Mouse (Mus musculus) hindbrain, embryonic 13.5 days (tissue): ENCODE data around the gene Timm17b. TPM values are rescaled to one million over a fixed set of nuclear protein-coding genes. Genes with fewer than 3 reads are reported as not detected.
A peak's percentile ranks its signal among the peaks of the same experiment; 100 is the strongest.
"Not testable (repeated sequence)": the region's sequence is repeated elsewhere in the genome, so short reads cannot be mapped to it uniquely, and the experiment has no call there.

Experiments
- ATAC-seq: fragments of 200-750 bp; cut with Nextera tagmentation; 2 replicates; pipeline ENCODE4 v1.8.0; 2017; ENCODE audit warnings: moderate TSS enrichment; ENCODE audit not compliant: low FRiP score
- H3K27ac ChIP-seq: fragments of 300-500 bp; sonication (generic); 2 replicates; pipeline ENCODE4 v1.5.1; 2015; ENCODE audit warnings: inconsistent platforms, mild to moderate bottlenecking, moderate library complexity
- H3K27me3 ChIP-seq: fragments of 300-500 bp; sonication (generic); 2 replicates; pipeline ENCODE4 v1.6.1; 2015; ENCODE audit warnings: mild to moderate bottlenecking, inconsistent platforms
- H3K36me3 ChIP-seq: fragments of 300-500 bp; sonication (generic); 2 replicates; pipeline ENCODE4 v1.6.1; 2015; ENCODE audit warnings: mild to moderate bottlenecking, inconsistent platforms
- H3K4me1 ChIP-seq: fragments of 300-500 bp; sonication (generic); replicated peaks from 2 replicates; pipeline ENCODE4 v1.6.1; 2015; ENCODE audit warnings: inconsistent platforms
- H3K4me2 ChIP-seq: fragments of 300-500 bp; sonication (generic); 2 replicates; pipeline ENCODE4 v1.6.1; 2015; ENCODE audit warnings: inconsistent platforms, mild to moderate bottlenecking, moderate library complexity
- H3K4me3 ChIP-seq: fragments of 300-500 bp; sonication (generic); 2 replicates; pipeline ENCODE4 v1.5.1; 2015; ENCODE audit warnings: mild to moderate bottlenecking, inconsistent platforms
- H3K9ac ChIP-seq: fragments of 300-500 bp; sonication (generic); 2 replicates; pipeline ENCODE4 v1.6.1; 2015; ENCODE audit warnings: mild to moderate bottlenecking, inconsistent platforms
- H3K9me3 ChIP-seq: fragments of 300-500 bp; sonication (generic); 2 replicates; pipeline ENCODE4 v1.6.1; 2016; ENCODE audit warnings: inconsistent platforms
- WGBS: fragments of 180-500 bp; shearing (Covaris S2); methylation state at CpG from one replicate; pipeline ENCODE4 v1.1.7; 2015; 5-methylcytosine and 5-hydroxymethylcytosine counted together
- polyA plus RNA-seq: library from polyadenylated mRNA; unstranded; fragments of >200 nt; fragmentation: Nextera tagmentation; extraction: Ambion mirVana; gene quantifications from 2 replicates; pipeline ENCODE4 v1.2.1, GENCODE M21; 2015

Gene Timm17b
- polyA plus RNA-seq, 1 experiment from 2014 or later = 162 TPM

DNA sequence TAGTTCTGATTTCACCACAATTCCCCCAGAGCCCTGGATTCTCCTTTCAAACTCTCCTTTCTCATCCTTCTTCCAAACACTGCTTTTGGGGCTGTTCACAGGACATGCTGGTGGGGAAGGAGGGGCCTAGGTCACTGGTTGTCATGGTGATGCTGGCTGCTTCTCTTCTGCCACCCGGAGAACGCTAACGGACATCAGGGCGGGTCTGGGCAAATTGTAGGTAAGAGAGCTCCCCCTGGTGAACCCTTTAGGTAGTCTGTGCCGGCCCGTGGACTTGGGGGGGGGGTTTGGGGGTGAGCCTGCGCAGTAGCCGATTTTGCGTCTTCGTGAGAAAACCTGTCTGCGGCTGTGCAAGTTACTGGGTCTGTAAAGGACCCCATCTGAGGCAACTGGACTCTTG lies 19.3 kb upstream of the Timm17b start:
- Histone ChIP-seq H3K9me3 (no peaks in the 10 kb centered on the region), H3K36me3 (peaks cover 5% of the 10 kb centered on the region; the same call in 1 of the 2 replicates), H3K9ac (peak overlapping the region; percentile 46; the same call in 1 of the 2 replicates), H3K27ac (0 out of 2 replicates have a peak overlapping the region, but pooled peaks have one; percentile 23), H3K4me1 (peaks cover 21% of the 10 kb centered on the region), H3K27me3 (no peaks in the 10 kb centered on the region), H3K4me2 (peak overlapping the region; percentile 71), H3K4me3 (peak overlapping the region; percentile 50)
- WGBS = 31% methylated on average over 10 of the region's 11 CpGs
- ATAC-seq = peak; percentile 47

DNA sequence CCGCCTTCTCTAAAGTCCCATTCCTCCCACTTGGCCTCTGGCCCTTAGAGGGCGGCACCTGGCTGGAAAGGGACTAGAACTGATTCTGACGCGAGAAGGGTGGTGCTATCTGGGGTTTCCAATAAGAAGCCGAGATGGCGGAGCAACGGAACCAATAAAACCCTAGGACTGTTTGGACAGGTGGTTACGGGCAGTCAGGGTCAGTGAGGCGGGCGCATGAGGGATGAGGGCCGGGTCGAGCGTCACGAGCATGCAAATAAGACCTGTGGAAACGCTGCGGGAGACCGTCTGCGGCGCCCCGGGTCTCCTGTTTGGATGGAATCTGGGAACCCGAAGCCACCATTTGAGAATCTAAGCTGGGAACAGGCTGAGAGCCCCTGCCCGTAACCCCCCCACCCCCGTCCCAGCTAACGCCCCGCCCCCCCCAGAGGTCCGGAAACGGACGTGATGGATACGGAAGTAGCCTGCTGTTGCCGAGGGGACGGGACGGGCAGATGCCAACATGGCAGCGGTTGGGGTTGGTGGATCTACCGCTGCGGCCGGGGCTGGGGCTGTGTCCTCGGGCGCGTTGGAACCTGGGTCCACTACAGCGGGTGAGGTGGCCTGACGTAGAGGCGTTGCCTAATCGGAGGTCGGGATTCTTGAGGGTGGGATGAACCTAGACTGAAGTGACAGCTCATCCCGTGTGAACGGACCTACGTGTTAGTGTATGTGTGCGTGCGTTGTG lies 15.2 kb upstream of the Timm17b start, which contains the start of gene Slc35a2:
TSS of gene Slc35a2 (plus strand) at position 188 of the 727 bp plus-strand sequence.
- Histone ChIP-seq H3K27me3 (no peaks in the 10 kb centered on the region), H3K9ac (peak within 1 kb of the TSS; percentile 70), H3K9me3 (no peaks in the 10 kb centered on the region), H3K27ac (peak within 1 kb of the TSS; percentile 89), H3K4me1 (peaks cover 13% of the 10 kb centered on the region), H3K4me3 (peak within 1 kb of the TSS; percentile 55), H3K36me3 (no peaks in the 10 kb centered on the region), H3K4me2 (peak within 1 kb of the TSS; percentile 65)
- 18% methylated on average over 49 of the region's 49 CpGs for WGBS
- ATAC-seq = peak; percentile 90

DNA sequence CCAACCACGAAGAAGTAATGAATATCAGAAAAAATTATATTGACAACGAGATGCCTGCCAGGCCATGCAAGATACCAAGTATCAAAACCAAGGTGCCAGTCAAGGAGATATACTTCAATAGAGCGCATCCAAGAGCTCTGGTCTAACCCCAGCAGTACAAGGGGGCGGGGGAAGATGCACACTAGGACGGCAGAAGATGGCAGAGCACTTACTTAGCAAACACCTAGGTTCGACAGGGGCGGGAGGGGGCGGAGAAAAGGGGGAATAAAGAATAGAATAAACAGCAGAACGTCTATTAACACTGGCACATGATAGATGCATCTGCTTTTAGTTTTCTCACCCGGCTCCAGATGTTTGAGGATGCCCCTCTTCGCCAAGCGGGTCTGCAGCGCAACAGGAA lies 946 bp upstream of the Timm17b start:
- Histone ChIP-seq H3K9ac (peak overlapping the region; percentile 69), H3K27ac (peak overlapping the region; percentile 90), H3K4me1 (peaks cover 10% of the 10 kb centered on the region)

DNA sequence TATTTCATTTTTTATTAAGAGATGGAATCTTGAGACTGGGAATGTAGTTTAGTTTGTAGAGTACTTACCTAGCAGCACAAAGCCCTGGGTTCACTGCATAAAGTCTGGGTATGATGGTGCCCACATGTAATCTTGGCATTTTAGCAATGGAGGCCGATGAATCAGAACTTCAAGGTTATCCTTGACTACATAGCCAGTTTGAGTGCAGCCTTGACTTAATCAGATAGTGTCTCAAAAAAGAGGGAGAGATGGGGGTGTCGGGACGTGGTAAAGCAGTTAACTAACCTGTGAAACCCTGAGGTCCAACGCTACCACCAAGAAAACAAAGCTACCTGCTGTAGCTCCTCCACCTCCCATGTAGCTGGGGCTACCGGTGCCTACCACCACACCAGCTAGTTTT lies 5.3 kb downstream of the Timm17b start:
- H3K9me3 ChIP-seq = no peaks in the 10 kb centered on the region; the same call in 1 of the 2 replicates
- ATAC-seq = no peak
- H3K27ac ChIP-seq = no peak overlapping the region
- H3K4me1 ChIP-seq = no peaks in the 10 kb centered on the region; the same call in 1 of the 2 replicates
- no peaks in the 10 kb centered on the region for H3K27me3 ChIP-seq
- peaks cover 15% of the 10 kb centered on the region for H3K36me3 ChIP-seq
- no peak overlapping the region for H3K4me2 ChIP-seq
- H3K9ac ChIP-seq = no peak overlapping the region
- no peak overlapping the region for H3K4me3 ChIP-seq
- whole genome bisulfite sequencing = 89% methylated on average over 5 of the region's 5 CpGs

More for the DNA sequence above, 946 bp upstream of the Timm17b start:
- H3K9me3 ChIP-seq = no peaks in the 10 kb centered on the region; the same call in 1 of the 2 replicates
- 29% methylated on average over 13 of the region's 13 CpGs for WGBS
- H3K36me3 ChIP-seq = peaks cover 21% of the 10 kb centered on the region
- peak overlapping the region; percentile 59 for H3K4me2 ChIP-seq
- H3K27me3 ChIP-seq = no peaks in the 10 kb centered on the region
- H3K4me3 ChIP-seq = peak overlapping the region; percentile 51
- ATAC-seq = no peak

DNA sequence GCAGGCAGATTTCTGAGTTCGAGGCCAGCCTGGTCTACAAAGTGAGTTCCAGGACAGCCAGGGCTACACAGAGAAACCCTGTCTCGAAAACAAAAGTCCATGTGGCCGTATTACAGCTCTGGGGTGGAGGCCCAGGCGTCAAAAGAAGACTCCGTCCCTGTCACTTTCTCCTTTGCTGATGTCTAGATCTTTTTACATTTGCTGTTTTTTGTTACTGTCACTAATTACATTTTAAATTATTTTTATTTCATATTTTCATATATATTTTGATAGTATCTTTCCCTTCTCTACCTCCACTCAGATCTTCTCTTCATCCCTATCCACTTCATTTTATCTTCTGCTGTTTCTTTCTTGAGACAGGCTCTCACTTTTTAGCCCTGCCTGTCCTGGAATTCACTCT lies 8.6 kb downstream of the Timm17b start, which contains the start of gene Gm10491:
TSS of gene Gm10491 (minus strand) at position 101 of the 400 bp plus-strand sequence.
- no peak for ATAC-seq
- no peaks in the 10 kb centered on the region for H3K27me3 ChIP-seq
- H3K4me1 ChIP-seq = no peaks in the 10 kb centered on the region; the same call in 1 of the 2 replicates
- H3K36me3 ChIP-seq = peaks cover 15% of the 10 kb centered on the region
- 88% methylated on average over 5 of the region's 5 CpGs for WGBS
- H3K4me2 ChIP-seq = no peak within 1 kb of the TSS
- no peak within 1 kb of the TSS for H3K4me3 ChIP-seq
- H3K27ac ChIP-seq = no peak within 1 kb of the TSS
- H3K9ac ChIP-seq = no peak within 1 kb of the TSS
- no peaks in the 10 kb centered on the region for H3K9me3 ChIP-seq

DNA sequence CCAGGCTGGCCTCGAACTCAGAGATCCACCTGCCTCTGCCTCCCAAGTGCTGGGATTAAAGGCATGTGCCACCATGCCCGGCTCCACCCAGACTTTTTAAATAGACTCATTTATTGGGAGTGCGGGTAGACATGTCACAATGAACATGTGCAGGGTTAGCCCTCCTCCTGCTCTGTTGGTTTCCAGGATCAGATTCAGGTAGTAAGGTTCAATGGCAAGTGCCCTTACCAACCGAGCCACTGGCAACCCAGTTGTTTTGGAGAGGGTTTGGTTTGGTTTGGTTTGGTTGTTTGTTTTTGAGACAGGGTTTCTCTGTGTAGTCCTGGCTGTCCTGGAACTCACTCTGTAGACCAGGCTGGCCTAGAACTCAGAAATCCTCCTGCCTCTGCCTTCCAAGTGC lies 10.1 kb downstream of the Timm17b start, which contains the start of gene Gm10490:
TSS of gene Gm10490 (plus strand) at position 301 of the 400 bp plus-strand sequence.
- H3K9me3 ChIP-seq, H3K4me2 ChIP-seq, H3K4me1 ChIP-seq, H3K9ac ChIP-seq, H3K27ac ChIP-seq, H3K4me3 ChIP-seq, ATAC-seq, H3K27me3 ChIP-seq: not testable (repeated sequence)
- H3K36me3 ChIP-seq = peaks cover 15% of the 10 kb centered on the region
- WGBS = 87% methylated on average over 4 of the region's 4 CpGs

DNA sequence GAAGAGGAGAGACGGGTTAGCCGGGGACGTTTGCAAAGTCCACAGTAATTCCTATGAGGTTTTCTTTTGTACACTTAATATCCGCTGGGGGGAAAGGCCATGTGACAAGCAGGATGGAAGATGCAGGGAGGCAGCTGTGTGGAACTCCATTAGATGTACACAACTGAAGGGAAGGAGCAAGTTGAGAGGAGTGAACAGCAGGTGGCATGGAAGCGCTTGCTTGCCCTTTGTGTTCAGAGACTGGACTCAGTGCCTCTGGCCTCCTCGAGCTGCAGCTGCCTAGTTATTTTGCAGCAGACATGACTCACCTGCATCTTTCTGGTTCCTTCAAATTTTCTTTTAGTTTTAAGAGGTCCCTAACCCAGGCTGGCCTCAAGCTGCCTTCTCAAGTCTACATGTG lies 11.3 kb downstream of the Timm17b start:
- H3K9me3 ChIP-seq = no peaks in the 10 kb centered on the region
- H3K4me1 ChIP-seq = no peaks in the 10 kb centered on the region; the same call in 1 of the 2 replicates
- no peak overlapping the region for H3K27ac ChIP-seq
- H3K9ac ChIP-seq = no peak overlapping the region
- ATAC-seq = no peak
- no peak overlapping the region for H3K4me2 ChIP-seq
- 54% methylated on average over 6 of the region's 6 CpGs for WGBS
- H3K27me3 ChIP-seq = no peaks in the 10 kb centered on the region
- H3K4me3 ChIP-seq = no peak overlapping the region
- peaks cover 15% of the 10 kb centered on the region for H3K36me3 ChIP-seq

DNA sequence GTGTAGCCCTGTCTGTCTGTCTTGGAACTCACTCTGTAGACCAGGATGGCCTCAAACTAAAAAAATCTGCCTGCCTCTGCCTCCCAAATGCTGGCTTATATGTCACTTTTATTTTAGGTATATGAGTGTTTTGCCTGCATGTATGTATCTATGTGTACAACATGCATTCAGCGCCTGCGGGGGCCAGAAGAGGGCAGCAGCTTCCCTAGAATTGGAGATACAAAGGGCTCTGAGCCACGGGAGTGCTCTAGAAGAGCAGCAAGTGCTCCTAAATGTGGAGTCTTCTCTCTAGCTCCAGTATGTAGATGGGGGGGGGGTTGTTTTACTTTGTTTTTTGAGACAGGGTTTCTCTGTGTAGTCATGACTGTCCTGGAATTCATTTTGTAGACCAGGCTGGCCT lies 16.5 kb downstream of the Timm17b start:
- WGBS = 27% methylated on average over 3 of the region's 3 CpGs
- H3K9ac ChIP-seq = not testable (repeated sequence)

DNA sequence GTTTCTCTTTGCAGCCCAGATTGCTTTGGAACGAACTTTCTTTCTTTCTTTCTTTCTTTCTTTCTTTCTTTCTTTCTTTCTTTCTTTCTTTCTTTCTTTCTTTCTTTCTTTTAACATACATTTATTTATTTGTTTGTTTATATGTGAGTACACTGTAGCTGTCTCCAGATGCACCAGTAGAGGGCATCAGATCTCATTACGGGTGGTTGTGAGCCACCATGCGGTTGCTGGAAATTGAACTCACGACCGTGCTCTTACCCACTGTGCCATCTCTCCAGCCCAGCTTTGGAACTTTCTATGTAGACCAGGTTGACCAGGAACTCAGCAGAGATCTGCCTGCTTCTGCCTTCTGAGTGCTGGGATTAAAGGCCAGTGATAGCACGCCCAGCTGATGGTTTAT lies 18.8 kb downstream of the Timm17b start:
- WGBS = 74% methylated on average over 6 of the region's 6 CpGs

More for the DNA sequence above, 16.5 kb downstream of the Timm17b start:
- H3K27ac ChIP-seq, H3K27me3 ChIP-seq, H3K4me2 ChIP-seq, H3K4me1 ChIP-seq, H3K36me3 ChIP-seq, ATAC-seq, H3K9me3 ChIP-seq, H3K4me3 ChIP-seq: not testable (repeated sequence)

DNA sequence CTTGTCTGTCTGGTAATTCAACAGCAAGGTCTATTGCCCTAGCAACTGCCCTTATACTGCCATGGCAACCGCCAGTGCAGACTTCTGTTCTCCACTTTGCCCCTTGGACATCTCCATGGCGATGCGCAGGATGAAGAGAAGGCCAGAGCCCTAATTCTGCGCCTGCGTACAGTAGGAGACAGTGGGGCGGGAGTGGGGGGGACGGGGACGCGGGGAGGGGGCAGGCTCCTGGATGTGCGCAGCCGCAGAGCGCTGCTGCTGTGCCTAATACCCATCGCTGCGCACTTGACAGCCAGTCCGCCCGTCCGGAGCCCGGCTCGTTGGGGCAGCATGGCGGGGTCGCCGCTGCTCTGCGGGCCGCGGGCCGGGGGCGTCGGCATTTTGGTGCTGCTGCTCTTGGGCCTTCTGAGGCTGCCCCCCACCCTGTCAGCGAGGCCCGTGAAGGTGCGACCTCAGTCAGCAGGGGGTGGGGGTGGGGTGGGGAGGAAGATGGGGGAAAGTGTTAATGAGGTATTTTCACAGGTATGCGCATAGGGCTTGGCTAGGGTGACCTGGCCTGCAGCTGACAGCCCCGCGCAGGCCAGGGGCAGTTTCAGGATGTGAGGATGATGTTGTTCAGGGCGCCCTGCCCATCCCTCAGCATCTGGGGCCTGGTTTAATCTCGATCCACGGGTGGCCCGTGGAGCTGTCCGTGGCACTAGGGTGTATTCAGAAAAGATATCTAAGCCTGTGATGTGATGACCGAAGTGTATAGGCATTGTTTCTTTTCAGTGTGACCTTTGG lies 20.6 kb downstream of the Timm17b start, which contains the start of gene Pcsk1n:
TSS of gene Pcsk1n (plus strand) at position 222 of the 783 bp plus-strand sequence.
- peaks cover 13% of the 10 kb centered on the region for H3K36me3 ChIP-seq
- peaks cover 10% of the 10 kb centered on the region for H3K27me3 ChIP-seq
- peak within 1 kb of the TSS; percentile 68 for H3K4me2 ChIP-seq
- H3K9me3 ChIP-seq = no peaks in the 10 kb centered on the region
- ATAC-seq = peak; percentile 93
- H3K4me3 ChIP-seq = peak within 1 kb of the TSS; percentile 51
- H3K4me1 ChIP-seq = peaks cover 23% of the 10 kb centered on the region
- peak within 1 kb of the TSS; percentile 79 for H3K9ac ChIP-seq
- peak within 1 kb of the TSS; percentile 84 for H3K27ac ChIP-seq
- 20% methylated on average over 32 of the region's 40 CpGs for WGBS

More for the DNA sequence above, 18.8 kb downstream of the Timm17b start:
- ATAC-seq, H3K4me2 ChIP-seq, H3K9me3 ChIP-seq, H3K27me3 ChIP-seq, H3K4me3 ChIP-seq, H3K9ac ChIP-seq, H3K36me3 ChIP-seq, H3K27ac ChIP-seq: not testable (repeated sequence)
- H3K4me1 ChIP-seq = peaks cover 18% of the 10 kb centered on the region

DNA sequence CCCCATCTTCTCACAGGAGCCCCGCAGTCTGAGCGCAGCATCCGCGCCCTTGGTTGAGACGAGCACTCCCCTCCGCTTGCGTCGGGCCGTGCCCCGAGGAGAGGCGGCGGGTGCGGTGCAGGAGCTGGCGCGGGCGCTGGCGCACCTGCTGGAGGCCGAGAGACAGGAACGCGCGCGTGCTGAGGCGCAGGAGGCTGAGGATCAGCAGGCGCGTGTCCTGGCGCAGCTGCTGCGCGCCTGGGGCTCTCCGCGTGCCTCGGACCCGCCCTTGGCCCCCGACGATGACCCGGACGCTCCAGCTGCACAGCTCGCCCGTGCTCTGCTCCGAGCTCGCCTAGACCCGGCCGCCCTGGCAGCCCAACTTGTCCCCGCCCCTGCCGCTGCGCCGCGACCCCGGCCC lies 22.9 kb downstream of the Timm17b start:
- Histone ChIP-seq H3K4me2 (peak overlapping the region; percentile 68), H3K27me3 (peaks cover 25% of the 10 kb centered on the region), H3K27ac (peak overlapping the region; percentile 55), H3K9me3 (no peaks in the 10 kb centered on the region), H3K4me1 (peaks cover 23% of the 10 kb centered on the region), H3K9ac (peak overlapping the region; percentile 79), H3K4me3 (peak overlapping the region; percentile 51), H3K36me3 (peaks cover 14% of the 10 kb centered on the region)
- ATAC-seq = 0 out of 2 replicates have a peak, but pooled peaks have one; percentile 5
- 13% methylated on average over 33 of the region's 48 CpGs for WGBS

DNA sequence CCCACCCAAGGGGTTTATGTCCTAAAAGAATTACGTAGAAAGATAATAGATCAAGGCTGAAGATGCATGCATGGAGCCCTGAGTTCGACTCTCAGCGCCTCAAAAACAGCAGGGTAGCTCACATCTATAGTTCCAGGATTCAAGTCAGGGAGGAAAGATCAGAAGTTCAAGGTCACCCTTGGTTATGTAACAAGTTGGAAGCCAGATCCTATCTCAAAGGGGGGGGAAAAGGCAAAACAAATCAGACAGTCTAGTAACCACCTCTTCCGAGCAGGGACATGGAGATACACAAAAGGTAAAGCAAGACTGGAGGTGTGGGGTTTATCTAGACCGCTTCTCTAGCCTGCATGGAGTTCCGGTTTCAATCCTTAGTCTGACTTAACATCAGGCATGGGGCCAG lies 27.1 kb downstream of the Timm17b start:
- 78% methylated on average over 6 of the region's 6 CpGs for whole genome bisulfite sequencing
- Histone ChIP-seq H3K4me3 (no peak overlapping the region), H3K4me2 (no peak overlapping the region), H3K36me3 (peaks cover 36% of the 10 kb centered on the region), H3K27me3 (peaks cover 41% of the 10 kb centered on the region), H3K27ac (no peak overlapping the region), H3K9ac (no peak overlapping the region), H3K9me3 (no peaks in the 10 kb centered on the region; the same call in 1 of the 2 replicates), H3K4me1 (peaks cover 15% of the 10 kb centered on the region)
- no peak for ATAC-seq
